Mouse (Mus musculus) lung, adult 2 months (tissue): Measurements from ENCODE around the gene Kit. TPM values are rescaled to one million over a fixed set of nuclear protein-coding genes. Genes with fewer than 3 reads are reported as not detected.

Experiments used
- DNase-seq: peaks from one replicate; pipeline ENCODE4 v3.0.0; 2022
- H3K4me1 ChIP-seq: fragments of 200-500 bp; 2 replicates; pipeline ENCODE4 v1.6.1; 2011; ENCODE audit warnings: low read length; ENCODE audit not compliant: control insufficient read depth, insufficient read depth
- H3K4me3 ChIP-seq: fragments of 200-500 bp; replicated peaks from 2 replicates; pipeline ENCODE3; 2011; ENCODE audit warnings: low read depth, mild to moderate bottlenecking, control low read depth, low read length; ENCODE audit errors: extremely low read depth
- CTCF ChIP-seq: fragments of 200-500 bp; IDR thresholded peaks from 2 replicates; pipeline ENCODE4 v1.5.1; 2011; ENCODE audit warnings: mild to moderate bottlenecking, low read length, control low read depth; ENCODE audit not compliant: insufficient read depth
- POLR2A ChIP-seq: fragments of 200-500 bp; IDR thresholded peaks from 2 replicates; pipeline ENCODE4 v1.6.1; 2011; ENCODE audit warnings: low read depth, mild to moderate bottlenecking, control low read depth, low read length, borderline replicate concordance; ENCODE audit errors: extremely low read depth
- WGBS: fragments of 180-500 bp; shearing (Covaris S2); methylation state at CpG from one replicate; pipeline ENCODE4 v1.1.7; 2018; 5-methylcytosine and 5-hydroxymethylcytosine counted together
- polyA plus RNA-seq: library from polyadenylated mRNA; depleted of rRNA; stranded (reverse); fragments of >200 nt; gene quantifications from 2 replicates; pipeline ENCODE4 v1.2.3, GENCODE M21; 2012

Kit gene
- polyA plus RNA-seq, 1 experiment = 98.8 TPM

- 65% methylated on average over 14 of the region's 14 CpGs for WGBS
- Histone ChIP-seq H3K4me3 (no peak overlapping the region), H3K4me1 (peaks cover 5% of the 10 kb centered on the region)
- no peak for TF ChIP-seq CTCF
- no peak for TF ChIP-seq POLR2A
- DNase-seq = no peak
These were observed 32.2 kb downstream of the Kit start for GRCm38 (mm10) chr5:75606898-75607297.

GRCm38 (mm10) chr5:75607971-75608370 is 33.3 kb downstream of the Kit start:
- no peak for DNase-seq
- H3K4me3 ChIP-seq = no peak overlapping the region
- TF ChIP-seq POLR2A (no peak), CTCF (no peak)
- H3K4me1 ChIP-seq = peaks cover 2% of the 10 kb centered on the region
- 47% methylated on average over 12 of the region's 12 CpGs for WGBS

GRCm38 (mm10) chr5:75612380-75612779 is 37.7 kb downstream of the Kit start:
- Histone ChIP-seq H3K4me1 (no peaks in the 10 kb centered on the region), H3K4me3 (no peak overlapping the region)
- WGBS = 47% methylated on average over 1 of the region's 1 CpGs
- TF ChIP-seq POLR2A (no peak), CTCF (no peak)
- no peak for DNase-seq

GRCm38 (mm10) chr5:75612926-75613325 is 38.2 kb downstream of the Kit start:
- H3K4me3 ChIP-seq = no peak overlapping the region
- no peak for DNase-seq
- no peaks in the 10 kb centered on the region for H3K4me1 ChIP-seq
- WGBS = 90% methylated on average over 4 of the region's 4 CpGs
- no peak for TF ChIP-seq POLR2A
- TF ChIP-seq CTCF = no peak

- DNase-seq = no peak
- Histone ChIP-seq H3K4me1 (no peaks in the 10 kb centered on the region), H3K4me3 (no peak overlapping the region)
- TF ChIP-seq POLR2A (no peak), CTCF (no peak)
- WGBS = 93% methylated on average over 11 of the region's 11 CpGs
These were observed 40.4 kb downstream of the Kit start for GRCm38 (mm10) chr5:75615000-75615571.

- no peaks in the 10 kb centered on the region for H3K4me1 ChIP-seq
- H3K4me3 ChIP-seq = no peak overlapping the region
- WGBS = 83% methylated on average over 8 of the region's 8 CpGs
- no peak for DNase-seq
- TF ChIP-seq CTCF (no peak), POLR2A (no peak)
These were observed 40.9 kb downstream of the Kit start for GRCm38 (mm10) chr5:75615624-75616023.

- Histone ChIP-seq H3K4me3 (no peak overlapping the region), H3K4me1 (no peaks in the 10 kb centered on the region)
- TF ChIP-seq POLR2A (no peak), CTCF (no peak)
- DNase-seq = no peak
- 86% methylated on average over 4 of the region's 4 CpGs for WGBS
These were observed 47.7 kb downstream of the Kit start for GRCm38 (mm10) chr5:75622401-75622800.

GRCm38 (mm10) chr5:75623007-75623406 is 48.3 kb downstream of the Kit start:
- no peaks in the 10 kb centered on the region for H3K4me1 ChIP-seq
- no peak for DNase-seq
- H3K4me3 ChIP-seq = no peak overlapping the region
- TF ChIP-seq POLR2A = no peak
- TF ChIP-seq CTCF = no peak
- WGBS = 49% methylated on average over 11 of the region's 11 CpGs

- 76% methylated on average over 1 of the region's 1 CpGs for WGBS
- Histone ChIP-seq H3K4me1 (no peaks in the 10 kb centered on the region), H3K4me3 (no peak overlapping the region)
- TF ChIP-seq POLR2A (no peak), CTCF (no peak)
- DNase-seq = no peak
These were observed 48.8 kb downstream of the Kit start for GRCm38 (mm10) chr5:75623520-75623919.

GRCm38 (mm10) chr5:75623993-75624706 is 49.4 kb downstream of the Kit start:
- Histone ChIP-seq H3K4me3 (no peak overlapping the region), H3K4me1 (no peaks in the 10 kb centered on the region)
- TF ChIP-seq POLR2A = no peak
- 81% methylated on average over 20 of the region's 20 CpGs for WGBS
- no peak for DNase-seq
